Mouse (Mus musculus): Measurements from ENCODE around the gene Cul4a. TPM values are rescaled to one million over a fixed set of nuclear protein-coding genes. Genes with fewer than 3 reads are reported as not detected.

Gene Cul4a
- polyA plus RNA-seq, 1 experiment from 2014 or later: 93.9 TPM

DNA sequence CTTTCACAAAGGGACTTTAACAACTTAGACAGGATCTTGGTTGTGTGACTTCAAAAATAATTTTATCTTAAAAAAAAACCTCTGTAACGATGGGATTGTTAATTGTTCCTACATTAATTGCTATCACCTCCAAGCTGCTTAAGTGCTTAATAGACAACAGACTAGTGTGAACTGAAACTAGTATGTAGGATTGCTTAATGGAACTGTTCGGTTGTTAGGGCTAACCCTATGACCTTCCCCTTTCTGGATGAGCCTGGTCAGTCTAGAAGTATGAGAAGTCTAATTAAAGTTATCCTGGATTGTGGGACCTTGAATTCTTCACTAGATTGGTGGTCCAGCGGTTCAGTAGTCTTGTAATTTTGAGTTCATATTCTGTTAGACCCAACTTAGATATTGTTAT is 55.3 kb downstream of the Cul4a start:
- H3K4me3 ChIP-seq (ENCODE audit: low read depth, low read length): no peak overlapping the region
- no peak for ATAC-seq (ENCODE audit: insufficient number of reproducible peaks, insufficient read depth, low FRiP score, low read depth)
- H3K9me3 ChIP-seq (ENCODE audit: control insufficient read depth, low read depth, low read length): no peaks in the 10 kb centered on the region
- H3K4me1 ChIP-seq (ENCODE audit: control insufficient read depth, insufficient read depth, low read length): peaks cover 11% of the 10 kb centered on the region
- no peaks in the 10 kb centered on the region for H3K36me3 ChIP-seq (ENCODE audit: control insufficient read depth, insufficient read depth, low read length)
- no peak overlapping the region for H3K27ac ChIP-seq (ENCODE audit: low read length)
- no peaks in the 10 kb centered on the region for H3K27me3 ChIP-seq (ENCODE audit: control insufficient read depth, insufficient read depth, low read length)
- 85% methylated on average over 3 of the region's 3 CpGs for WGBS
- no peak overlapping the region for H3K9ac ChIP-seq (replicated peaks; ENCODE audit: low read depth, low read length)
- no peak overlapping the region for H3K4me2 ChIP-seq (replicated peaks; ENCODE audit: low read depth, low read length)

DNA sequence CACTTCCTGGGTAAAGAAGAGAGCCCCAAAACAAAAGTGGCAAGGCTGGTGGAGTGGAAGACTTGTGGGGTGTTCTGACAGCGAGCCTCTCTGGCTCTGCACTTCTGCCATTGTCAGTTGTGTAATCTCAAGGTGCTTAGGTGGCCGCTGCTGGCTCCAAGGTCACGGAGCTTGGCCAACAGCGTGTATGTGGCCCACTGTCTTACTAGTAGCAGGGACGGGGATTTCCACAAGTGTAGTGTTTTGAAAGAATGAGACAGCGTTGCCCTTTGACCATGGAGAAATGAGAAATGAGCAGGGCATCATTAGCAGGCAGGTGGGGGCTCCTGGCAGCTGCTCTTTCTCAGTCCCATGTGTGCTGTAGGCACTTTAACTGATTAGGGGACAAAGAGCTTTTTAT is 56.7 kb downstream of the Cul4a start:
- Histone ChIP-seq H3K27me3 (ENCODE audit: control insufficient read depth, insufficient read depth, low read length) (no peaks in the 10 kb centered on the region), H3K9ac (replicated peaks; ENCODE audit: low read depth, low read length) (no peak overlapping the region), H3K9me3 (ENCODE audit: control insufficient read depth, low read depth, low read length) (no peaks in the 10 kb centered on the region), H3K27ac (ENCODE audit: low read length) (no peak overlapping the region), H3K36me3 (ENCODE audit: control insufficient read depth, insufficient read depth, low read length) (peaks cover 3% of the 10 kb centered on the region; the same call in 1 of the 2 replicates), H3K4me3 (ENCODE audit: low read depth, low read length) (no peak overlapping the region), H3K4me2 (replicated peaks; ENCODE audit: low read depth, low read length) (no peak overlapping the region), H3K4me1 (ENCODE audit: control insufficient read depth, insufficient read depth, low read length) (peaks cover 11% of the 10 kb centered on the region)
- ATAC-seq (ENCODE audit: insufficient number of reproducible peaks, insufficient read depth, low FRiP score, low read depth): no peak
- 79% methylated on average over 6 of the region's 6 CpGs for WGBS

DNA sequence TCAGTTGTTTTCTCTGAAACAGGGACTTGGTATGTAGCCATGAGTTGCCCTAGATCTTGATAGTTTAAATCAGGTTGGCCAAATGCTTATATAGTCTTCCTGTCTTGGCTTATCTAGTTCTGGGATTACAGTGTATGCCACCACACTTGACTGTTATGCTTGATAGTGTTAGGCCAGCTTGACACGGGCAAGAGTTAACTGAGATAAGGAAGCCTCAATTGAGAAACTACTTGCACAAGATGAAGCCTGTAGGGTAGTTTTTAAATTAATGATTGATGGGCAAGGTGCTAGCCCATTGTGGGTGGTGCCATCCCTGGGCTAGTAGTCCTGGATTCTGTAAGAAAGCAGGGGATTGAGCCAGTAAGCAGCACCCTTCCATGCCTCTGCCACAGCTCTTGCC is 58.1 kb downstream of the Cul4a start:
- peaks cover 9% of the 10 kb centered on the region for H3K4me1 ChIP-seq (ENCODE audit: control insufficient read depth, insufficient read depth, low read length)
- H3K27me3 ChIP-seq (ENCODE audit: control insufficient read depth, insufficient read depth, low read length): no peaks in the 10 kb centered on the region
- no peak overlapping the region for H3K4me3 ChIP-seq (ENCODE audit: low read depth, low read length)
- H3K9me3 ChIP-seq (ENCODE audit: control insufficient read depth, low read depth, low read length): no peaks in the 10 kb centered on the region
- ATAC-seq (ENCODE audit: insufficient number of reproducible peaks, insufficient read depth, low FRiP score, low read depth): no peak
- WGBS: 82% methylated on average over 1 of the region's 1 CpGs
- no peak overlapping the region for H3K27ac ChIP-seq (ENCODE audit: low read length)
- H3K4me2 ChIP-seq (replicated peaks; ENCODE audit: low read depth, low read length): no peak overlapping the region
- no peak overlapping the region for H3K9ac ChIP-seq (replicated peaks; ENCODE audit: low read depth, low read length)
- H3K36me3 ChIP-seq (ENCODE audit: control insufficient read depth, insufficient read depth, low read length): peaks cover 16% of the 10 kb centered on the region

DNA sequence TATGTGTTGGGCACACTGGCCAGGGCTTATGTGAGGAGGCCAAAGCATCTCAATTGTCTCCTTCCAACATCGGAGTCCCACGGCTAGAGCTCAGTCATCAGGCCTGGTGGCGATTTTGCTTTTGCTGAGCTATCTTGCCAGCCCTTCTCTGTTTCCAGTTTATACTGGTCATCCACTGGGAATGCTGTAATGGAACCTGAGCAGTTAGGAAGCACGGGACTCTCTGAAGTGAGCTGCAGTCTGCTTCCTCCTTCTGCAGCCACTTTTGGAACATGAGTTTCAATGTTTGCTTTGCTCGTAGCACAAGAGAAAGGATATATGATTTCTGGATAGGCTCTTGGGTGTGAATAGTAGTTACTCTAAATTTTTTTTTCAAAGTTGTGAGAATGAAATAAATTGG is 58.9 kb downstream of the Cul4a start:
- H3K4me3 ChIP-seq (ENCODE audit: low read depth, low read length): no peak overlapping the region
- ATAC-seq (ENCODE audit: insufficient number of reproducible peaks, insufficient read depth, low FRiP score, low read depth): no peak
- H3K9me3 ChIP-seq (ENCODE audit: control insufficient read depth, low read depth, low read length): no peaks in the 10 kb centered on the region
- peaks cover 8% of the 10 kb centered on the region for H3K4me1 ChIP-seq (ENCODE audit: control insufficient read depth, insufficient read depth, low read length)
- H3K27me3 ChIP-seq (ENCODE audit: control insufficient read depth, insufficient read depth, low read length): no peaks in the 10 kb centered on the region
- H3K36me3 ChIP-seq (ENCODE audit: control insufficient read depth, insufficient read depth, low read length): peaks cover 23% of the 10 kb centered on the region
- no peak overlapping the region for H3K9ac ChIP-seq (replicated peaks; ENCODE audit: low read depth, low read length)
- no peak overlapping the region for H3K27ac ChIP-seq (ENCODE audit: low read length)
- no peak overlapping the region for H3K4me2 ChIP-seq (replicated peaks; ENCODE audit: low read depth, low read length)
- WGBS: 86% methylated on average over 5 of the region's 5 CpGs

DNA sequence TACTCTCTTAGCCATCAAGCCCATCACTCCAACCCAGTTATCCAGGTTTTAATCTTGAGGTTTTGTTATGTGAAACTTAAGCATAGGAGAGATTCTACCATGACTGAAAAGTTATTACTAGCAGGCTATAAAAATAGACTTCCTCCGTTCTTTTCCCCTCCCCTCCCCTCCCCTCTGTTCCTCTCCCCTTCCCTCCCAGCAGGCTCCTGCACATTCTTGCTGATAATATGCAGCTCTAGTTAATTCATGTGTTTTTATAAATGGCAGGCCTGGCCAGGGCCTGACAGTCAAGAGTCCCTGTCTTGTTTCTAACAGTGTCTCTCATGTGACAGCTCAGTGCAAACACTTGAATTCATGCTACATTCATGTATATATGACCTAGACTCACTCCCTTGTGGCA is 65.1 kb downstream of the Cul4a start:
- Histone ChIP-seq H3K36me3 (ENCODE audit: control insufficient read depth, insufficient read depth, low read length) (peaks cover 54% of the 10 kb centered on the region), H3K4me3 (ENCODE audit: low read depth, low read length) (no peak overlapping the region), H3K4me2 (replicated peaks; ENCODE audit: low read depth, low read length) (no peak overlapping the region), H3K4me1 (ENCODE audit: control insufficient read depth, insufficient read depth, low read length) (no peaks in the 10 kb centered on the region), H3K9me3 (ENCODE audit: control insufficient read depth, low read depth, low read length) (no peaks in the 10 kb centered on the region), H3K27ac (ENCODE audit: low read length) (no peak overlapping the region), H3K27me3 (ENCODE audit: control insufficient read depth, insufficient read depth, low read length) (no peaks in the 10 kb centered on the region), H3K9ac (replicated peaks; ENCODE audit: low read depth, low read length) (no peak overlapping the region)
- ATAC-seq (ENCODE audit: insufficient number of reproducible peaks, insufficient read depth, low FRiP score, low read depth): no peak
- WGBS: 64% methylated on average over 1 of the region's 1 CpGs

DNA sequence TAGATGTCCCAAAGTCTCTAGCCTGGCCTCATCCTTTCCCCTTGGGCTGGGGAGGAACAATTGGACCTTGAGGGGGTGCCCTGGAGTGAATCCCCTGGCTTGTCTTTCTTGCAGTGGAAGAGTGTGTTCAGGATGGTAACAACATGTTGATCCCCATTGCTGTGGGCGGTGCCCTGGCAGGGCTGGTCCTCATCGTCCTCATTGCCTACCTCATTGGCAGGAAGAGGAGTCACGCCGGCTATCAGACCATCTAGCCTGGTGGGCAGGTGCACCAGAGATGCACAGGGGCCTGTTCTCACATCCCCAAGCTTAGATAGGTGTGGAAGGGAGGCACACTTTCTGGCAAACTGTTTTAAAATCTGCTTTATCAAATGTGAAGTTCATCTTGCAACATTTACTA is 68.9 kb downstream of the Cul4a start:
- Histone ChIP-seq H3K4me1 (ENCODE audit: control insufficient read depth, insufficient read depth, low read length) (no peaks in the 10 kb centered on the region), H3K4me3 (ENCODE audit: low read depth, low read length) (no peak overlapping the region), H3K27ac (ENCODE audit: low read length) (no peak overlapping the region), H3K27me3 (ENCODE audit: control insufficient read depth, insufficient read depth, low read length) (no peaks in the 10 kb centered on the region), H3K4me2 (replicated peaks; ENCODE audit: low read depth, low read length) (no peak overlapping the region), H3K9me3 (ENCODE audit: control insufficient read depth, low read depth, low read length) (no peaks in the 10 kb centered on the region), H3K9ac (replicated peaks; ENCODE audit: low read depth, low read length) (no peak overlapping the region), H3K36me3 (ENCODE audit: control insufficient read depth, insufficient read depth, low read length) (peaks cover 44% of the 10 kb centered on the region)
- 86% methylated on average over 4 of the region's 4 CpGs for WGBS
- ATAC-seq (ENCODE audit: insufficient number of reproducible peaks, insufficient read depth, low FRiP score, low read depth): no peak

DNA sequence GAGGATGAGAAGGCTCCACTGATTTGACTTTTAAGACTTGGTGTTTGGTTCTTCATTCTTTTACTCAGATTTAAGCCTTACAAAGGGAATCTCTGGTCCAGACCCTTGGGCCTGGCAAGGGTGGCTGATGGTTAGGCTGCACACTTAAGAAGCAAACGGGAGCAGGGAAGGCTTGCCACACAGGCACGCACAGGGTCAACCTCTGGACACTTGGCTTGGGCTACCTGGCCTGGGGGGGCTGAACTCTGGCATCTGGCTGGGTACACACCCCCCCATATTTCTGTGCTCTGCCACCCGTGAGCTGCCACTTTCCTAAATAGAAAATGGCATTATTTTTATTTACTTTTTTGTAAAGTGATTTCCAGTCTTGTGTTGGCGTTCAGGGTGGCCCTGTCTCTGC is 69.4 kb downstream of the Cul4a start:
- Histone ChIP-seq H3K4me1 (ENCODE audit: control insufficient read depth, insufficient read depth, low read length) (no peaks in the 10 kb centered on the region), H3K27ac (ENCODE audit: low read length) (no peak overlapping the region), H3K9ac (replicated peaks; ENCODE audit: low read depth, low read length) (no peak overlapping the region), H3K4me3 (ENCODE audit: low read depth, low read length) (no peak overlapping the region), H3K4me2 (replicated peaks; ENCODE audit: low read depth, low read length) (no peak overlapping the region), H3K36me3 (ENCODE audit: control insufficient read depth, insufficient read depth, low read length) (peaks cover 44% of the 10 kb centered on the region), H3K9me3 (ENCODE audit: control insufficient read depth, low read depth, low read length) (no peaks in the 10 kb centered on the region), H3K27me3 (ENCODE audit: control insufficient read depth, insufficient read depth, low read length) (no peaks in the 10 kb centered on the region)
- ATAC-seq (ENCODE audit: insufficient number of reproducible peaks, insufficient read depth, low FRiP score, low read depth): no peak
- 87% methylated on average over 4 of the region's 4 CpGs for WGBS

DNA sequence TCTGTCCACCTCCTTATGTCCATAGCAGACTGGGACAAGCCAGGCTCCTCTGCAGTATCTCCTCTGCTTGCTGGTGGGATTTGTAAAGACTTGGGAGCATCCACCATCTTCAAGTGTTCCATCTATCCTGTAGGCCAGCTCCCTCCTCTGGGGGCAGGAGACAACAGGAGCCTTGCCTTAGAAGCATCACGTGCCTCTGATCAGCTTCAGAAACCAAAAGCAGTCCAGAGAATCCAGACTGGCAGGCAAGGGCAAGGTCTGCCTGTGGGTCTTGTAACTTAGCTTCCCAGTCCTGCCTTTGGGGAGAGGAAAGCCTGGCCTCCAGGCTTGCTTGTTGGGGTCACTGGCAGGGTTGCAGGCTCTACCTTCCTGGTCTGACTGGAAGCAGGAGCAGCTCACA is 70.2 kb downstream of the Cul4a start:
- WGBS: 94% methylated on average over 1 of the region's 1 CpGs
- no peak for ATAC-seq (ENCODE audit: insufficient number of reproducible peaks, insufficient read depth, low FRiP score, low read depth)
- H3K36me3 ChIP-seq (ENCODE audit: control insufficient read depth, insufficient read depth, low read length): peaks cover 44% of the 10 kb centered on the region
- no peak overlapping the region for H3K9ac ChIP-seq (replicated peaks; ENCODE audit: low read depth, low read length)
- no peaks in the 10 kb centered on the region for H3K27me3 ChIP-seq (ENCODE audit: control insufficient read depth, insufficient read depth, low read length)
- no peaks in the 10 kb centered on the region for H3K4me1 ChIP-seq (ENCODE audit: control insufficient read depth, insufficient read depth, low read length)
- H3K27ac ChIP-seq (ENCODE audit: low read length): no peak overlapping the region
- no peaks in the 10 kb centered on the region for H3K9me3 ChIP-seq (ENCODE audit: control insufficient read depth, low read depth, low read length)
- no peak overlapping the region for H3K4me2 ChIP-seq (replicated peaks; ENCODE audit: low read depth, low read length)
- no peak overlapping the region for H3K4me3 ChIP-seq (ENCODE audit: low read depth, low read length)

DNA sequence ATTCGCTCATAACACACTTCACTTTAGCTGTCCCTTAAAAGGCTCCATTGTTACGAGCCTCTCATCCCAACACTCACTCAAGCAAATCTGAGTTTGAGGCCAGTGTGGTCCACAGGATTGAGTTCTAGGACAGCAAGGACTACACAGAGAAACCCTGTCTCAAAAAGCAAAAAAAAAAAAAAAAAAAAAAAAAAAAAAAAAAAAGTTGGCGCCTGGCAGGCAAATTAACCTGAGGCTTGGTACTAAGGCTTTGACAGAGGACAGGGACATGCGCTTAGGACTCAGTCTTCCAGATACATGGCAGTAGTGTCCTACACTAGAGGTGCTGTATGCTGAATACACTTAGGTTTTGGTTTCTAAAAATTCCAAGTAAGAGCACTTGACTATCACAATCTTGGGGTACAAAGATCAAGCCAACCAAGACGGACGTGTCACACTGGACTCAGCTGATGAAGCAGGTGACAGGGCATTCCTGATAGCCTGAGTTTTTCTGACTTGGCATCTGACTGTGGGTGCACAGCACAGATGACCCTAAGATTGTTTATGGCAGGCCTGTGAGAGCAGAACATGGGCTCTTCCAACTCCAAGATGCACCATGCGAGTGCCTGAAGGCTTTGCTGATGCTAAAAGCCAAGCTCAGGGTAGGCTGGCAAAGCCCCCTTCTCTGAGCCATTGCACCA is 71.9 kb downstream of the Cul4a start:
- Histone ChIP-seq H3K36me3 (ENCODE audit: control insufficient read depth, insufficient read depth, low read length) (peaks cover 42% of the 10 kb centered on the region), H3K27ac (ENCODE audit: low read length) (no peak overlapping the region), H3K9ac (replicated peaks; ENCODE audit: low read depth, low read length) (no peak overlapping the region), H3K4me3 (ENCODE audit: low read depth, low read length) (no peak overlapping the region), H3K4me1 (ENCODE audit: control insufficient read depth, insufficient read depth, low read length) (no peaks in the 10 kb centered on the region), H3K4me2 (replicated peaks; ENCODE audit: low read depth, low read length) (no peak overlapping the region), H3K9me3 (ENCODE audit: control insufficient read depth, low read depth, low read length) (no peaks in the 10 kb centered on the region), H3K27me3 (ENCODE audit: control insufficient read depth, insufficient read depth, low read length) (no peaks in the 10 kb centered on the region)
- no peak for ATAC-seq (ENCODE audit: insufficient number of reproducible peaks, insufficient read depth, low FRiP score, low read depth)
- WGBS: 88% methylated on average over 7 of the region's 7 CpGs
